Mouse (Mus musculus): Measurements from ENCODE around the gene Hoga1. TPM values are rescaled to one million over a fixed set of nuclear protein-coding genes. Genes with fewer than 3 reads are reported as not detected.
A peak's percentile ranks its signal among the peaks of the same experiment; 100 is the strongest.
"Not testable (repeated sequence)": the region's sequence is repeated elsewhere in the genome, so short reads cannot be mapped to it uniquely, and the experiment has no call there.

Gene Hoga1
- polyA plus RNA-seq, 1 experiment: not detected

GRCm38 (mm10) chr19:42072802-42073201 lies 27.4 kb downstream of the Hoga1 start:
- TF ChIP-seq POLR2A (IDR thresholded peaks at IDR 0.05; ENCODE audit: insufficient read depth, low read depth, low read length) (no peak), CTCF (IDR thresholded peaks at IDR 0.05; ENCODE audit: insufficient read depth, low read depth, low read length) (no peak)
- Histone ChIP-seq H3K4me3 (ENCODE audit: insufficient read depth, low read depth, low read length) (no peak overlapping the region), H3K4me1 (ENCODE audit: control insufficient read depth, insufficient read depth, low read length) (peaks cover 5% of the 10 kb centered on the region; the same call in 1 of the 2 replicates), H3K27ac (ENCODE audit: insufficient read depth, low read depth, low read length) (no peak overlapping the region)
- 85% methylated on average over 7 of the region's 7 CpGs for WGBS

GRCm38 (mm10) chr19:42075051-42075450 lies 29.6 kb downstream of the Hoga1 start:
- no peak for TF ChIP-seq POLR2A (IDR thresholded peaks at IDR 0.05; ENCODE audit: insufficient read depth, low read depth, low read length)

GRCm38 (mm10) chr19:42075992-42076391 lies 30.6 kb downstream of the Hoga1 start:
- Histone ChIP-seq H3K27ac (ENCODE audit: insufficient read depth, low read depth, low read length) (no peak overlapping the region), H3K4me1 (ENCODE audit: control insufficient read depth, insufficient read depth, low read length) (no peaks in the 10 kb centered on the region), H3K4me3 (ENCODE audit: insufficient read depth, low read depth, low read length) (no peak overlapping the region)
- no peak for TF ChIP-seq POLR2A (IDR thresholded peaks at IDR 0.05; ENCODE audit: insufficient read depth, low read depth, low read length)
- no peak for TF ChIP-seq CTCF (IDR thresholded peaks at IDR 0.05; ENCODE audit: insufficient read depth, low read depth, low read length)
- 92% methylated on average over 16 of the region's 16 CpGs for WGBS

More at GRCm38 (mm10) chr19:42075051-42075450, 29.6 kb downstream of the Hoga1 start:
- H3K4me1 ChIP-seq (ENCODE audit: control insufficient read depth, insufficient read depth, low read length): no peaks in the 10 kb centered on the region
- H3K27ac ChIP-seq (ENCODE audit: insufficient read depth, low read depth, low read length): no peak overlapping the region
- H3K4me3 ChIP-seq (ENCODE audit: insufficient read depth, low read depth, low read length): no peak overlapping the region
- WGBS: 85% methylated on average over 2 of the region's 2 CpGs

GRCm38 (mm10) chr19:42078566-42078965 lies 33.2 kb downstream of the Hoga1 start:
- WGBS: 93% methylated on average over 8 of the region's 8 CpGs
- no peak overlapping the region for H3K27ac ChIP-seq (ENCODE audit: insufficient read depth, low read depth, low read length)
- H3K4me3 ChIP-seq (ENCODE audit: insufficient read depth, low read depth, low read length): no peak overlapping the region
- H3K4me1 ChIP-seq (ENCODE audit: control insufficient read depth, insufficient read depth, low read length): no peaks in the 10 kb centered on the region
- TF ChIP-seq CTCF (IDR thresholded peaks at IDR 0.05; ENCODE audit: insufficient read depth, low read depth, low read length) (no peak), POLR2A (IDR thresholded peaks at IDR 0.05; ENCODE audit: insufficient read depth, low read depth, low read length) (no peak)

- H3K27ac ChIP-seq (ENCODE audit: insufficient read depth, low read depth, low read length): no peak overlapping the region
- H3K4me3 ChIP-seq (ENCODE audit: insufficient read depth, low read depth, low read length): no peak overlapping the region
- no peaks in the 10 kb centered on the region for H3K4me1 ChIP-seq (ENCODE audit: control insufficient read depth, insufficient read depth, low read length)
- WGBS: 96% methylated on average over 12 of the region's 12 CpGs
- no peak for TF ChIP-seq POLR2A (IDR thresholded peaks at IDR 0.05; ENCODE audit: insufficient read depth, low read depth, low read length)
- TF ChIP-seq CTCF (IDR thresholded peaks at IDR 0.05; ENCODE audit: insufficient read depth, low read depth, low read length): no peak
Measured at GRCm38 (mm10) chr19:42079006-42079405, 33.6 kb downstream of the Hoga1 start.

- Histone ChIP-seq H3K27ac (ENCODE audit: insufficient read depth, low read depth, low read length) (no peak overlapping the region), H3K4me1 (ENCODE audit: control insufficient read depth, insufficient read depth, low read length) (no peaks in the 10 kb centered on the region), H3K4me3 (ENCODE audit: insufficient read depth, low read depth, low read length) (no peak overlapping the region)
- 79% methylated on average over 5 of the region's 5 CpGs for WGBS
- TF ChIP-seq POLR2A (IDR thresholded peaks at IDR 0.05; ENCODE audit: insufficient read depth, low read depth, low read length) (no peak), CTCF (IDR thresholded peaks at IDR 0.05; ENCODE audit: insufficient read depth, low read depth, low read length) (no peak)
Measured at GRCm38 (mm10) chr19:42079950-42080349, 34.5 kb downstream of the Hoga1 start.

GRCm38 (mm10) chr19:42080469-42080868 lies 35.1 kb downstream of the Hoga1 start:
- no peaks in the 10 kb centered on the region for H3K4me1 ChIP-seq (ENCODE audit: control insufficient read depth, insufficient read depth, low read length)
- WGBS: 82% methylated on average over 11 of the region's 11 CpGs
- TF ChIP-seq POLR2A (IDR thresholded peaks at IDR 0.05; ENCODE audit: insufficient read depth, low read depth, low read length) (no peak), CTCF (IDR thresholded peaks at IDR 0.05; ENCODE audit: insufficient read depth, low read depth, low read length) (no peak)

GRCm38 (mm10) chr19:42081613-42082012 lies 36.2 kb downstream of the Hoga1 start:
- H3K27ac ChIP-seq (ENCODE audit: insufficient read depth, low read depth, low read length); H3K4me1 ChIP-seq (ENCODE audit: control insufficient read depth, insufficient read depth, low read length); H3K4me3 ChIP-seq (ENCODE audit: insufficient read depth, low read depth, low read length): not testable (repeated sequence)
- 97% methylated on average over 5 of the region's 5 CpGs for WGBS

More at GRCm38 (mm10) chr19:42080469-42080868, 35.1 kb downstream of the Hoga1 start:
- no peak overlapping the region for H3K27ac ChIP-seq (ENCODE audit: insufficient read depth, low read depth, low read length)
- H3K4me3 ChIP-seq (ENCODE audit: insufficient read depth, low read depth, low read length): no peak overlapping the region

GRCm38 (mm10) chr19:42085690-42086089 lies 40.3 kb downstream of the Hoga1 start:
- H3K27ac ChIP-seq (ENCODE audit: insufficient read depth, low read depth, low read length): no peak overlapping the region
- WGBS: 5% methylated on average over 10 of the region's 10 CpGs
- no peak for TF ChIP-seq POLR2A (IDR thresholded peaks at IDR 0.05; ENCODE audit: insufficient read depth, low read depth, low read length)
- TF ChIP-seq CTCF (IDR thresholded peaks at IDR 0.05; ENCODE audit: insufficient read depth, low read depth, low read length): no peak

GRCm38 (mm10) chr19:42086166-42086565 lies 40.8 kb downstream of the Hoga1 start, which contains the start of gene Morn4:
Gene Morn4 (minus strand): TSS chr19:42086357.
- H3K4me1 ChIP-seq (ENCODE audit: control insufficient read depth, insufficient read depth, low read length): peaks cover 4% of the 10 kb centered on the region

More at GRCm38 (mm10) chr19:42085690-42086089, 40.3 kb downstream of the Hoga1 start:
- Histone ChIP-seq H3K4me3 (ENCODE audit: insufficient read depth, low read depth, low read length) (peak overlapping the region; percentile 85), H3K4me1 (ENCODE audit: control insufficient read depth, insufficient read depth, low read length) (peaks cover 4% of the 10 kb centered on the region)

More at GRCm38 (mm10) chr19:42086166-42086565, 40.8 kb downstream of the Hoga1 start, which contains the start of gene Morn4:
- 0 out of 2 replicates have a peak, but pooled peaks have one; percentile 40 for TF ChIP-seq POLR2A (IDR thresholded peaks at IDR 0.05; ENCODE audit: insufficient read depth, low read depth, low read length)
- TF ChIP-seq CTCF (IDR thresholded peaks at IDR 0.05; ENCODE audit: insufficient read depth, low read depth, low read length): no peak
- peak within 1 kb of the TSS; percentile 85 for H3K4me3 ChIP-seq (ENCODE audit: insufficient read depth, low read depth, low read length)
- H3K27ac ChIP-seq (ENCODE audit: insufficient read depth, low read depth, low read length): no peak within 1 kb of the TSS
- WGBS: under 1% methylated on average over 21 of the region's 21 CpGs

Measured in olfactory bulb, adult 2 months (tissue).